Mouse (Mus musculus) liver, adult 2 months (tissue): ENCODE measurements around the gene Naa25.

Source experiments
- CTCF ChIP-seq: fragments of 200-500 bp; IDR thresholded peaks from 2 replicates; pipeline ENCODE4 v1.5.1; 2011; ENCODE audit warnings: low read depth, low read length, control low read depth
- POLR2A ChIP-seq: fragments of 200-500 bp; IDR thresholded peaks from 2 replicates; pipeline ENCODE4 v1.6.1; 2011; ENCODE audit warnings: low read length, control low read depth; ENCODE audit not compliant: insufficient read depth; ENCODE audit errors: extremely low read depth

DNA sequence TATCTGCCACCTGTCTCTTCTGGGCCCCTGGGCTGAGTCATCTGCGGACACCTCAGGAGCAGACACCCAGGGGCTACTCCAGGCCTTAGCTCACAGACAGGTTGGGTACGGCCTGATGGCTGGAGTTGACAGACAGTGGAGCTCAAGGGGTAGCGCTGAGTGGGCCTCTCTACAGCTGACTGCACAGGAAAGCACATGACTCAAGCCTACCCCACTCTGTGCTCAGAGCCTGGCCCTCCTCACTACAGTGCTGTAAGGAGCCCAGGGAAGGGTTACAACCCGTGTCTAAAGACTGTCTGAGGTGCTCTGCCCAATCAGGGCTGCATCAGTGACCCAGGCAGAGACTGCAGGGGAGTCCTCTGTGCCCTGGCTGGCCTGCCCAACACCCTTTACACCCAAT is 30.5 kb upstream of the Naa25 start:
- TF ChIP-seq CTCF, result no peak
- no peak for TF ChIP-seq POLR2A
